Mouse (Mus musculus) myocyte (in vitro differentiated cells): ENCODE measurements around the gene Tmem41b. TPM values are rescaled to one million over a fixed set of nuclear protein-coding genes. Genes with fewer than 3 reads are reported as not detected.

ENCODE experiments used
- H3K27me3 ChIP-seq: one replicate; pipeline ENCODE4 v1.6.1; 2011; ENCODE audit not compliant: control insufficient read depth, insufficient read depth, insufficient read length
- H3K36me3 ChIP-seq: one replicate; pipeline ENCODE4 v1.6.1; 2011; ENCODE audit not compliant: control insufficient read depth, insufficient read depth
- H3K4me2 ChIP-seq: one replicate; pipeline ENCODE4 v1.6.1; 2011; ENCODE audit warnings: low read depth, control low read depth
- H3K4me3 ChIP-seq: one replicate; pipeline ENCODE4 v1.5.1; 2011; ENCODE audit warnings: mild to moderate bottlenecking, control low read depth, moderate library complexity
- H3K79me2 ChIP-seq: one replicate; pipeline ENCODE4 v1.6.1; 2011; ENCODE audit not compliant: control insufficient read depth, insufficient read depth
- H3ac ChIP-seq: one replicate; pipeline ENCODE4 v1.6.1; 2011; ENCODE audit not compliant: control insufficient read depth, insufficient read length
- CEBPB ChIP-seq: IDR thresholded peaks from 2 replicates; pipeline ENCODE4 v1.6.1; 2011; ENCODE audit warnings: mild to moderate bottlenecking, moderate library complexity; ENCODE audit not compliant: poor library complexity, insufficient read depth, severe bottlenecking
- E2F4 ChIP-seq: IDR thresholded peaks from one replicate; pipeline ENCODE4 v1.6.1; 2011; ENCODE audit warnings: mild to moderate bottlenecking, control low read depth, moderate library complexity; ENCODE audit not compliant: insufficient read depth
- MAX ChIP-seq: IDR thresholded peaks from one replicate; pipeline ENCODE4 v1.6.1; 2011; ENCODE audit warnings: low read depth, mild to moderate bottlenecking, control low read depth
- MYOD1 ChIP-seq, 3 experiments: IDR thresholded peaks; one replicate each; pipeline ENCODE4 v1.6.1; 2011; ENCODE audit warnings: control low read depth in 2 of 3, low read depth in 2 of 3, mild to moderate bottlenecking in 2 of 3, moderate library complexity in 1 of 3; ENCODE audit not compliant: insufficient read length in 2 of 3, control insufficient read depth in 1 of 3
- MYOG ChIP-seq, 3 experiments: IDR thresholded peaks; one replicate each; pipeline ENCODE4 v1.6.1; 2011; ENCODE audit warnings: control low read depth in 2 of 3, low read depth in 2 of 3, mild to moderate bottlenecking in 2 of 3; ENCODE audit not compliant: insufficient read length in 2 of 3, control insufficient read depth in 1 of 3, insufficient read depth in 1 of 3
- POLR2A ChIP-seq: IDR thresholded peaks from one replicate; pipeline ENCODE4 v1.6.1; 2011; ENCODE audit warnings: low read depth, mild to moderate bottlenecking, control low read depth, moderate library complexity; ENCODE audit not compliant: insufficient read length
- POLR2AphosphoS2 ChIP-seq: IDR thresholded peaks from one replicate; pipeline ENCODE4 v1.6.1; 2011; ENCODE audit warnings: low read depth, control low read depth; ENCODE audit not compliant: insufficient read length
- REST ChIP-seq: IDR thresholded peaks from one replicate; pipeline ENCODE4 v1.6.1; 2011; ENCODE audit warnings: mild to moderate bottlenecking, control low read depth, moderate library complexity; ENCODE audit not compliant: insufficient read depth, insufficient read length
- SRF ChIP-seq: IDR thresholded peaks from one replicate; pipeline ENCODE4 v1.6.1; 2011; ENCODE audit warnings: low read depth; ENCODE audit not compliant: control insufficient read depth, insufficient read length
- TCF12 ChIP-seq: IDR thresholded peaks from one replicate; pipeline ENCODE4 v1.6.1; 2011; ENCODE audit warnings: mild to moderate bottlenecking, control low read depth; ENCODE audit not compliant: poor library complexity, insufficient read depth, severe bottlenecking
- TCF3 ChIP-seq: IDR thresholded peaks from one replicate; pipeline ENCODE4 v1.6.1; 2011; ENCODE audit warnings: low read depth, control low read depth; ENCODE audit not compliant: insufficient read length
- USF1 ChIP-seq: IDR thresholded peaks from one replicate; pipeline ENCODE4 v1.6.1; 2011; ENCODE audit warnings: low read depth, mild to moderate bottlenecking, control low read depth, moderate library complexity
- polyA plus RNA-seq: library from polyadenylated mRNA; unstranded; fragments of >200 nt; fragmentation: generic; extraction: Trizol; gene quantifications from one replicate; pipeline ENCODE4 v1.2.1, GENCODE M21; 2012; ENCODE audit warnings: missing spikeins

Gene Tmem41b
- polyA plus RNA-seq, 1 experiment, result 32.2 TPM

DNA sequence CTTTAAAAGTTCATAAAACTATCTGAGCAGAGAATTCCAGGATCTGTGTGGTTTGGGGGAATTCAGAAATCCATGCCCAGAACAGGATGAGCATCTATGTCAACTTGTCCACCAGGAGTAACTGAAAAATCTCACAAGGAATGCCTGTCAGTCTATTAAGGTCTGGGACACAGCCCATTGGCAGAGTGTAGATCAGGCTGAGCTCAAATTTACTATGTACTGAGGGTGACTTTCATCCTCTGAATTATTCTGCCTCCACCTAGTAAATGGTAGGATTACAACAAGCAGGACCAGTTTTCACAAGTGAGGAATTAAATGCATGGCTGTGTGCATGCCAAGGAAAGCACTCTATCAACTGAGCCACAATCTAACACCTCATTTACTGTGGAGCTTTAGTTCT lies 17.2 kb downstream of the Tmem41b start:
- Histone ChIP-seq H3K4me2 (no peak overlapping the region), H3K79me2 (no peaks in the 10 kb centered on the region), H3K4me3 (no peak overlapping the region), H3K36me3 (peaks cover 11% of the 10 kb centered on the region), H3ac (no peak overlapping the region), H3K27me3 (no peaks in the 10 kb centered on the region)
- no peak for TF ChIP-seq POLR2A
- TF ChIP-seq MAX, result no peak
- TF ChIP-seq MYOD1 (IDR thresholded peaks at IDR 0.05; ENCODE audit: control insufficient read depth in 1 of 3, insufficient read length in 2 of 3, low read depth in 2 of 3), result no peak
- TF ChIP-seq REST, result no peak

DNA sequence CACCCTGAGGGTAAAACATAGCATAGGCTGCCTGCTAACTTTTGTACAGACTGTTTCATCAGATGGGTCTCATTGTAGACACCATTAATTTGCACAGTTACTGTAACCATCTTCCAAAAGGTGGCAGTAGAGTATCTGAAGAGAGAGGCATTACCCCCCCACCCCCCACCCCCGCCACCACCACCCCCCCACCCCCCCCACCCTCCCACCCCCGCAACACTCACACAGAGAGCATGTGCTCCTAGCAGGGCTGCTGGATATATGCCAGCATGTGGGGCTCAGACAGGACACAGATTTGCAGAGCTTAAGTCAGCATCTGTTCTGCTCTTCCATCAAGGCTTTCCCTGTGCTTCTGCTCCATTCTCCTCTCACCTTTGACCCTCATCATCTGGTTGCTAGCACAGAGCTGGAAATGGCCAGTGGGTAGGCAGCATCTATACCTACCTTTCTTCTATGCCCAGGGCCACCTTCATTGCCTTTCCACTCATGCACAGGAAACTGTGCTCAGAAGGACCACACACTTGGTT lies 17.7 kb downstream of the Tmem41b start:
- Histone ChIP-seq H3K79me2 (no peaks in the 10 kb centered on the region), H3K4me3 (no peak overlapping the region), H3ac (no peak overlapping the region), H3K36me3 (peaks cover 11% of the 10 kb centered on the region), H3K4me2 (no peak overlapping the region), H3K27me3 (no peaks in the 10 kb centered on the region)
- TF ChIP-seq USF1 (no peak), SRF (no peak), E2F4 (no peak), MYOG (IDR thresholded peaks at IDR 0.05; ENCODE audit: control insufficient read depth in 1 of 3, insufficient read depth in 1 of 3, insufficient read length in 2 of 3, low read depth in 2 of 3) (no peak), REST (no peak), CEBPB (no peak), MYOD1 (IDR thresholded peaks at IDR 0.05; ENCODE audit: control insufficient read depth in 1 of 3, insufficient read length in 2 of 3, low read depth in 2 of 3) (no peak), MAX (no peak), TCF12 (no peak), POLR2A (no peak), POLR2AphosphoS2 (no peak), TCF3 (no peak)

DNA sequence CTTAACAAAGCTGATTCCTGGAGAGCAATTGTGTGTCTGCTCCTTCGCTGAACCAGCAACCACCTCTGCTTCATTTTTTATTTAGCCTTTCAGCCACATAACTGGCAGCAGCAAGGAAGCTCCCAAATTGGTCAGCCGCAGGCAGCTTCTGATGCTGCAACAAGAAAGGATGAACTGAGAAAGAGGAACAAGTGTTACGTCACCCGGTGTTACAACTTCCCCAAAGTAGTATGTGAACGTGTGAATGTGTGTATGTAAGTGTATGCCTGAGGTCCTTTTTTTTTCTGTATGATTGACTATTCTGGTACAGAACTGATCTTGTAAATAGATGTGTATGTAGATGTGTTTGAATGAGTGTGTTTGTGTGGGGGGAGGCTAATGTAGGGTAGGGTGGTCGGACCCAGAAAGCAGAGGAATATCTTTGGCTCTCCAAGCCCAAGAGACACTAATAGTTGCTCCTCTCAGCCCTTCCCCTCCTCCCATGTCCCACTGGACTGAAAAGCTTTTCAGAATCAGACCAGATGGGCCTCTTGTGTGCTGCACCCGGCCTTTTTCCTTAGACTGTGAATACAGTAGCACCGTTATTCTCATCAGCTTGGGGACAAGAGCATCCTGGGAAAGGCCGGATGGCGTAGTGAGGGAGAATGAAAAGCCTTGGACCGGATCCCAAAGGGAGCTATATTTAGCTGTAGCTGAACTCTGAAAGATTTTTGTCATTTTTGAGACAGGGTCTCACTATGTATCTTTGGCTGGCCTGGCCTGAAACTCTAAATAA lies 18.7 kb downstream of the Tmem41b start:
- TF ChIP-seq USF1 (no peak), TCF3 (no peak)
- H3K4me2 ChIP-seq, result no peak overlapping the region

DNA sequence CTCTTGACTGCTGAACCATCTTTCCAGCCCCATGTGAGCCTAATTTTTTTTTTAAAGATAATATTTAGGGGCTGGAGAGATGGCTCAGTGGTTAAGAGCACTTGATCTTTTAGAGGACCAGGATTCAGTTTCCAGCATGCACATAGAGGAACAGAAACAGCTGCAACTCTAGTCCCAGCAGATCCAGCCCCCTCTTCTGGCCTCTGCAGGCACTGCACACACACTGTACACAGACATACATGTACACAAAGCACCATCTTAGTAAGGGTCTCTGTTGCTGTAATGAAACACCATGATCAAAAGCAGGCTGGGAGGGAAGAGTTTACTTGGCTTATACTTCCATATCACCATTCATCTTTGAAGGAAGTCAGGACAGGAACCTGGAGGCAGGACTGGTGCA lies 21.1 kb downstream of the Tmem41b start:
- H3K36me3 ChIP-seq, result no peaks in the 10 kb centered on the region
- no peak overlapping the region for H3K4me2 ChIP-seq
- no peak for TF ChIP-seq MAX
- no peak for TF ChIP-seq E2F4
- no peak for TF ChIP-seq MYOG (IDR thresholded peaks at IDR 0.05; ENCODE audit: control insufficient read depth in 1 of 3, insufficient read depth in 1 of 3, insufficient read length in 2 of 3, low read depth in 2 of 3)
- no peak overlapping the region for H3K4me3 ChIP-seq
- H3K27me3 ChIP-seq, result no peaks in the 10 kb centered on the region
- H3K79me2 ChIP-seq, result no peaks in the 10 kb centered on the region
- no peak overlapping the region for H3ac ChIP-seq

More for the DNA sequence above, 18.7 kb downstream of the Tmem41b start:
- H3ac ChIP-seq, result no peak overlapping the region
- no peaks in the 10 kb centered on the region for H3K27me3 ChIP-seq
- H3K4me3 ChIP-seq, result no peak overlapping the region
- no peaks in the 10 kb centered on the region for H3K79me2 ChIP-seq
- peaks cover 3% of the 10 kb centered on the region for H3K36me3 ChIP-seq

DNA sequence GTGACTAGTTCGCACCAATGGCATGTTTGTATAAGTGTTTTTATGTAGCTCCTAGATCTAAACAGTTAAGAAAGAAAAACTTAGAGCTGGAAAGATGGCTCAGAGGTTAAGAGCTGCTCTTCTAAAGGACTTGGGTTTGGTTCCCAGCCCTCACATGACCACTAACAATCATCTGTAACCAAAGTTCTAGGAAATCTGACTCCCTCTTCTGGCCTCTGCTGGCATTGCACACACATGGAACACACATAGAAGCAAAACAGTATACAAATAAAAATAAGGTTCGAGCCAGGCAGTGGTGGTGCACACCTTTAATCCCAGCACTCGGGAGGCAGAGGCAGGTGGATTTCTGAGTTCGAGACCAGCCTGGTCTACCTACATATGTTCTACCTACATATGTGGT lies 23.0 kb downstream of the Tmem41b start:
- H3K79me2 ChIP-seq, result peaks cover 11% of the 10 kb centered on the region
- TF ChIP-seq USF1 (no peak), POLR2A (no peak), MAX (no peak), E2F4 (no peak), CEBPB (no peak)
- H3K27me3 ChIP-seq, result no peaks in the 10 kb centered on the region
- H3ac ChIP-seq, result no peak overlapping the region
- H3K36me3 ChIP-seq, result no peaks in the 10 kb centered on the region
- H3K4me3 ChIP-seq, result no peak overlapping the region
- no peak overlapping the region for H3K4me2 ChIP-seq
